Mouse (Mus musculus): ENCODE measurements at regions not wholly inside any gene's neighbourhood (a gene's known extent, or its start where the extent isn't known, plus 50 kb on each side); places are given as distances from the start of the nearest gene placed in this dataset.
"Not testable (repeated sequence)": the region's sequence is repeated elsewhere in the genome, so short reads cannot be mapped to it uniquely, and the experiment has no call there.

DNA sequence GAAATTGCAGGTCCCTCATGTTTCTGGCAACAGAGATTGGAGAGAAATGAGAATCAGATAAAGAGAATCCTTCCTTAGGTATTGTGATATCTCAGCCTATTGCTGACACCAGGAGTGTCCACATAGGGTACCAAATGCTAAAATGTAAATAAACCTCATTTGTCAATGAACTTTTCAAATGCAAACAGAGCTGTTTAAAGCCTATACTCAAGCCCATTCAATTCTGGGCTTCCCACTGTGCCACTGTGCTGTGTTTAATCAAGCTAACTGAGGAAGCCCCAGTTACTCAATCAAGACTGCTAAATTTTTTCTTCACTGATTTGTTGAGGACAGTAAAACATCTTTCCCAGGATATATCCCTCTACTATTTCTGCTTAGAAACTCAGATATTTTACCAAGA lies 441.2 kb downstream of the Gm11232 start:
- Histone ChIP-seq H3K9ac (ENCODE audit: low read length) (no peak overlapping the region), H3K4me3 (ENCODE audit: low read depth, low read length) (no peak overlapping the region), H3K27ac (replicated peaks) (no peak overlapping the region), H3K4me1 (replicated peaks; ENCODE audit: control insufficient read depth, insufficient read depth) (no peaks in the 10 kb centered on the region), H3K4me2 (replicated peaks; ENCODE audit: low read depth) (no peak overlapping the region), H3K36me3 (ENCODE audit: control insufficient read depth, insufficient read depth, low read length) (no peaks in the 10 kb centered on the region), H3K27me3 (ENCODE audit: control insufficient read depth, insufficient read depth, low read length) (no peaks in the 10 kb centered on the region), H3K9me3 (ENCODE audit: control insufficient read depth, low read length) (no peaks in the 10 kb centered on the region)
- no peak for TF ChIP-seq EP300 (optimal IDR thresholded peaks at IDR 0.05)
- no peak for TF ChIP-seq CTCF (IDR thresholded peaks at IDR 0.05; ENCODE audit: low read depth)
- ATAC-seq (ENCODE audit: low FRiP score, low TSS enrichment) (no peak), DNase-seq (ENCODE audit: low spot score) (no peak)

DNA sequence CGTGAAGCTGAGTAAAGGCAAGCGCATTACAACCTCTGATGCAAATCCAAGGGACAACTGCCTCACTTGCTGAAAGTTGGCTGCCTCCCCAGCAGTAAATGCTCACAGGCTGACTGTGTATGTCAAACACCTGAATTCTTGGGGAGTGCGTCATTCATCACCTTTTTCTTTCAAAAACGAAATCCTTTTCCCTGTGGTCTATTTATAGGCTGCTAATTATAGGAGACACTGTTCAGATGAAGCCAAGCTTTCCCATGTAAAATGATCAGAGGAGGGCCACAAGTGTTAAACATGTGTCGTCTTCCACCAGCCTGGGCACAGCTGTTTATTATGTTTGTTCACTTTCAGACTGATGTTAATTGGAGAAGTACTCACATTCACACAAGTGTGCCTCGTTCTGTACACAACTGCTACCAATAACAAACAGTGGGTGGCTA lies 450.6 kb downstream of the Gm11232 start:
- Histone ChIP-seq H3K4me3 (ENCODE audit: low read depth, low read length) (no peak overlapping the region), H3K9ac (ENCODE audit: low read length) (no peak overlapping the region), H3K27me3 (ENCODE audit: control insufficient read depth, insufficient read depth, low read length) (no peaks in the 10 kb centered on the region), H3K4me2 (replicated peaks; ENCODE audit: low read depth) (no peak overlapping the region), H3K4me1 (replicated peaks; ENCODE audit: control insufficient read depth, insufficient read depth) (no peaks in the 10 kb centered on the region), H3K36me3 (ENCODE audit: control insufficient read depth, insufficient read depth, low read length) (no peaks in the 10 kb centered on the region), H3K27ac (replicated peaks) (no peak overlapping the region), H3K9me3 (ENCODE audit: control insufficient read depth, low read length) (no peaks in the 10 kb centered on the region)
- TF ChIP-seq EP300 (optimal IDR thresholded peaks at IDR 0.05) (no peak), CTCF (IDR thresholded peaks at IDR 0.05; ENCODE audit: low read depth) (no peak)
- 45% methylated on average over 6 of the region's 6 CpGs for WGBS
- no peak for ATAC-seq (ENCODE audit: low FRiP score, low TSS enrichment)
- DNase-seq (ENCODE audit: low spot score), result no peak

GRCm38 (mm10) chr4:71306690-71307089 lies 451.1 kb downstream of the Gm11232 start:
- Histone ChIP-seq H3K4me2 (replicated peaks; ENCODE audit: low read depth) (no peak overlapping the region), H3K9me3 (ENCODE audit: control insufficient read depth, low read length) (no peaks in the 10 kb centered on the region), H3K4me3 (ENCODE audit: low read depth, low read length) (no peak overlapping the region), H3K36me3 (ENCODE audit: control insufficient read depth, insufficient read depth, low read length) (no peaks in the 10 kb centered on the region), H3K27ac (replicated peaks) (no peak overlapping the region), H3K27me3 (ENCODE audit: control insufficient read depth, insufficient read depth, low read length) (no peaks in the 10 kb centered on the region), H3K9ac (ENCODE audit: low read length) (no peak overlapping the region), H3K4me1 (replicated peaks; ENCODE audit: control insufficient read depth, insufficient read depth) (no peaks in the 10 kb centered on the region)
- ATAC-seq (ENCODE audit: low FRiP score, low TSS enrichment) (no peak), DNase-seq (ENCODE audit: low spot score) (no peak)
- 57% methylated on average over 6 of the region's 6 CpGs for WGBS
- TF ChIP-seq CTCF (IDR thresholded peaks at IDR 0.05; ENCODE audit: low read depth) (no peak), EP300 (optimal IDR thresholded peaks at IDR 0.05) (no peak)

DNA sequence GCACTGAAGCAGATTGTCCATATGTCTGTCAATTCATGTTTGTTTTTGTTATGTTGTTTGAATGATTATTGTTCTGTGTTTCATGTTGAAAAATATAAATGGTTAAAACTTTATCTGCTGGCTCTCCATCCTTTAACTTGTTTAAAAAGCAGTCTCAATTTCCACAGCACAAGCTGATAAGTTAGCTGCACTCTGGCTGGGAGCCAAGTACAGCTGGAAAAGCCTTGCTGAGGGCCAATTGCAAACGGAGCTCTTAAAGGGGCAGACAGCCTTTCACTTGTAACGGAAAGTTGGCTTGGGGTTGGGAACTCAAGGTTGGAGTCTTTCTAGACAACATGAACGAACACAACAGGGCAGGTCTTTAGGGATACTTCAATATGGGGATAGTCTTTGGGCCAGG lies 462.0 kb downstream of the Gm11232 start:
- not testable (repeated sequence) for H3K4me3 ChIP-seq (ENCODE audit: low read depth, low read length); H3K9me3 ChIP-seq (ENCODE audit: control insufficient read depth, low read length); H3K27ac ChIP-seq (replicated peaks); H3K9ac ChIP-seq (ENCODE audit: low read length); ATAC-seq (ENCODE audit: low FRiP score, low TSS enrichment); H3K36me3 ChIP-seq (ENCODE audit: control insufficient read depth, insufficient read depth, low read length); DNase-seq (ENCODE audit: low spot score); H3K4me2 ChIP-seq (replicated peaks; ENCODE audit: low read depth); H3K27me3 ChIP-seq (ENCODE audit: control insufficient read depth, insufficient read depth, low read length); H3K4me1 ChIP-seq (replicated peaks; ENCODE audit: control insufficient read depth, insufficient read depth)
- WGBS, result 59% methylated on average over 3 of the region's 3 CpGs

- no peak for DNase-seq (ENCODE audit: low spot score)
Measured at GRCm38 (mm10) chr4:71291741-71292149, 466.0 kb downstream of the Gm11232 start.

GRCm38 (mm10) chr4:71291111-71291740 lies 466.5 kb downstream of the Gm11232 start:
- not testable (repeated sequence) for H3K9ac ChIP-seq (ENCODE audit: low read length); H3K4me1 ChIP-seq (replicated peaks; ENCODE audit: control insufficient read depth, insufficient read depth); ATAC-seq (ENCODE audit: low FRiP score, low TSS enrichment); H3K4me2 ChIP-seq (replicated peaks; ENCODE audit: low read depth); H3K27me3 ChIP-seq (ENCODE audit: control insufficient read depth, insufficient read depth, low read length); H3K9me3 ChIP-seq (ENCODE audit: control insufficient read depth, low read length); H3K4me3 ChIP-seq (ENCODE audit: low read depth, low read length); H3K27ac ChIP-seq (replicated peaks); DNase-seq (ENCODE audit: low spot score); H3K36me3 ChIP-seq (ENCODE audit: control insufficient read depth, insufficient read depth, low read length)
- 92% methylated on average over 22 of the region's 22 CpGs for WGBS

More at GRCm38 (mm10) chr4:71291741-71292149, 466.0 kb downstream of the Gm11232 start:
- H3K36me3 ChIP-seq (ENCODE audit: control insufficient read depth, insufficient read depth, low read length), result no peaks in the 10 kb centered on the region
- TF ChIP-seq EP300 (optimal IDR thresholded peaks at IDR 0.05) (no peak), CTCF (IDR thresholded peaks at IDR 0.05; ENCODE audit: low read depth) (no peak)
- H3K9ac ChIP-seq (ENCODE audit: low read length), result no peak overlapping the region
- no peaks in the 10 kb centered on the region for H3K27me3 ChIP-seq (ENCODE audit: control insufficient read depth, insufficient read depth, low read length)
- no peaks in the 10 kb centered on the region for H3K4me1 ChIP-seq (replicated peaks; ENCODE audit: control insufficient read depth, insufficient read depth)
- H3K9me3 ChIP-seq (ENCODE audit: control insufficient read depth, low read length), result no peaks in the 10 kb centered on the region
- no peak overlapping the region for H3K4me3 ChIP-seq (ENCODE audit: low read depth, low read length)
- H3K27ac ChIP-seq (replicated peaks), result no peak overlapping the region
- 83% methylated on average over 10 of the region's 10 CpGs for WGBS
- no peak for ATAC-seq (ENCODE audit: low FRiP score, low TSS enrichment)
- no peak overlapping the region for H3K4me2 ChIP-seq (replicated peaks; ENCODE audit: low read depth)
